In the genomic region with DNA sequence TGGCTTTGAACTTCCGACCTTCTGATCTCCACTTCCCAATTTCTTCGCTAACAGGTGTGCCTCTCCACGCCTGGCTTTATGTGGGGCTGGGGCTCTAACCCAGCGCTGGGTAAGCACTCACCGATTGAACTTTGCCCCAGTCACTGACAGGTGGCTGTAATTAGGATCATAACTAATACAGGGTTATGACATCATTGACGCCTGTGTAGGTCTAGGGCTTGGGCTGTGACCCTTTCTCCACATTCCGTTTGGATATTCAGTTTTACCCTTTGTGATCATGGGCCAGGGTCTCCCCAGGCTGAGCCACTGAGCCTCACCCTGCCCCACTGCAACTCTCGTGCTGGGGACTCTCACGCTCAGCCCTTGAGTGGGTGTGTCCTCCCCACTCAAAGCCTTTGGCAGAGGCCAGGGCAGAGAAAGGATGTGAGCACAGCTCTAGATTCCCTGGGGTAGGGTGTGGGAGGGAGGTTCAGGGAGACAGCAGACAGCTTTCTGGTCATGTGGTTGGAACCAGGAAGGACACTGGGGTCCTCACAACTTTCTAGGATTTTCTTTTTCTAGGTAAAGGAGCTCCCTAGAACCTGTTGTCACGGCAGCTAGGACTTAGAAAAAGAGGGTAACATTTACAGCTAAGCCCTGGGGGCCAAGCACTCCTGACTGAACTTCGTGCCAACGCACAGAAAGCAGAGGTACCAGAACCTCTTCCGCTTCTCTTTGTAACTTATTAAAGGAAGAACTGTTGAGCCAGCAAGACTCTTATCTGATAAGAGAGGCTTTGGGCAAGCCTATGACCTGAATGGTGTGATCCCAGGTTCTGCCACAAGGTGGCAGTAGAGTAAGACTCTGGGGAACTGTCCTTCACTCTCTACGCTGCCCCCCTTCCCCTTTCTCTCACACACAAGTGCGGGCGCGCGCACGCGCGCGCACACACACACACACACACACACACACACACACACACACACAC, we compare ENCODE assay signal across 7 mouse cellular contexts. TPM values are rescaled to one million over a fixed set of nuclear protein-coding genes. Genes with fewer than 3 reads are reported as not detected.
DNase-seq lines count a peak whose midpoint lies in the region; ATAC-seq lines count a peak whose summit lies in the region.

No protein-coding gene starts in this region.

- H3K27me3 ChIP-seq in intestine, embryonic 15.5 days (replicated peaks), result no peaks in the 10 kb centered on the region
- H3K27me3 ChIP-seq in midbrain, embryonic 11.5 days (ENCODE audit: control insufficient read depth, insufficient read depth, low read length), result no peaks in the 10 kb centered on the region; the same call in 1 of the 2 replicates

- 32% methylated on average over 15 of the region's 22 CpGs for WGBS in intestine, embryonic 15.5 days
- WGBS in midbrain, embryonic 11.5 days, result 49% methylated on average over 18 of the region's 22 CpGs

- no peaks in the 10 kb centered on the region for H3K36me3 ChIP-seq in intestine, embryonic 15.5 days
- H3K36me3 ChIP-seq in midbrain, embryonic 11.5 days (ENCODE audit: control insufficient read depth, insufficient read depth, low read length), result no peaks in the 10 kb centered on the region

- H3K27ac ChIP-seq in intestine, embryonic 15.5 days, result peak overlapping the region; percentile 91
- H3K27ac ChIP-seq in midbrain, embryonic 11.5 days (ENCODE audit: low read depth, low read length), result no peak overlapping the region

- H3K4me1 ChIP-seq in intestine, embryonic 15.5 days (replicated peaks), result 0 out of 2 replicates have a peak, but pooled peaks cover 5% of the 10 kb centered on the region
- no peaks in the 10 kb centered on the region for H3K4me1 ChIP-seq in midbrain, embryonic 11.5 days (ENCODE audit: control insufficient read depth, insufficient read depth, low read length)

- H3K9ac ChIP-seq in intestine, embryonic 15.5 days, result no peak overlapping the region
- H3K9ac ChIP-seq in midbrain, embryonic 11.5 days (ENCODE audit: low read length), result no peak overlapping the region

- H3K4me3 ChIP-seq in intestine, embryonic 15.5 days (replicated peaks), result no peak overlapping the region
- no peak overlapping the region for H3K4me3 ChIP-seq in midbrain, embryonic 11.5 days (ENCODE audit: low read depth, low read length)

- H3K9me3 ChIP-seq in intestine, embryonic 15.5 days, result no peaks in the 10 kb centered on the region
- no peaks in the 10 kb centered on the region for H3K9me3 ChIP-seq in midbrain, embryonic 11.5 days (ENCODE audit: control insufficient read depth, low read length)

- intact Hi-C loops in left cerebral cortex, postnatal 36 days (cut with DNase I), result no loop called here

- peak; percentile 91 for ATAC-seq in intestine, embryonic 15.5 days
- peak; percentile 51 for ATAC-seq in midbrain, embryonic 11.5 days (ENCODE audit: low FRiP score)

- H3K4me2 ChIP-seq in intestine, embryonic 15.5 days (replicated peaks), result peak overlapping the region; percentile 41
- H3K4me2 ChIP-seq in midbrain, embryonic 11.5 days, result peak overlapping the region; percentile 23; the same call in 1 of the 2 replicates

- DNase-seq in adrenal gland, adult 18-20 months (ENCODE audit: low spot score in 2 of 2), result peak; percentile 82 to 83
- DNase-seq in embryo, embryonic 10.5 days (ENCODE audit: low spot score), result peak; percentile 93
- peak; percentile 47 for DNase-seq in gastrocnemius, postnatal 25 days
- DNase-seq in left cerebral cortex, postnatal 36 days (ENCODE audit: low spot score in 2 of 2), result peak; percentile 74 to 77
- peak; percentile 99 for DNase-seq in midbrain, embryonic 11.5 days (ENCODE audit: low spot score, missing footprints)
- DNase-seq in right cerebral cortex, postnatal 4 days, result peak; percentile 95

RNA-seq across cellular contexts. Expression of gene Chaf1b, which starts 34.3 kb away (rescaled TPM):
- 1 to 10 TPM; 1.5 to 2.1 TPM for total RNA-seq in adrenal gland, adult 18-20 months (2021)
- total RNA-seq in gastrocnemius, postnatal 25 days (2021), result under 1 TPM; 0.26 to 0.54 TPM
- 55.1 and 62.1 TPM in 2 replicates for polyA plus RNA-seq in intestine, embryonic 15.5 days (2015; fragmentation: Nextera tagmentation; extraction: Ambion mirVana)
- 1 to 10 TPM in 1 of 2 experiments, under 1 TPM in 1; 0.84 to 1.6 TPM for total RNA-seq in left cerebral cortex, postnatal 36 days (2021)
- polyA plus RNA-seq in midbrain, embryonic 11.5 days (2014; fragmentation: Nextera tagmentation; extraction: Ambion mirVana), result 99.8 and 102 TPM in 2 replicates

Comparison
In these comparisons a context has a peak if more than half of its experiments do, and no peak if none do; other contexts are left out.
1. DNase-seq: peak in every context shown above with its lines; median percentile 99 in midbrain, embryonic 11.5 days; 95 in right cerebral cortex, postnatal 4 days; 93 in embryo, embryonic 10.5 days; 82 in adrenal gland, adult 18-20 months; 76 in left cerebral cortex, postnatal 36 days; 47 in gastrocnemius, postnatal 25 days.